Mouse (Mus musculus) E14TG2a.4 (cell line): ENCODE measurements at regions not wholly inside any gene's neighbourhood (a gene's known extent, or its start where the extent isn't known, plus 50 kb on each side); places are given as distances from the start of the nearest gene placed in this dataset.

Experiments
- H3K27me3 ChIP-seq: 2 replicates; pipeline ENCODE4 v1.6.1; 2014; ENCODE audit warnings: low read length, control low read depth; ENCODE audit not compliant: insufficient read depth
- H3K36me3 ChIP-seq: 2 replicates; pipeline ENCODE4 v1.6.1; 2014; ENCODE audit warnings: low read length, control low read depth; ENCODE audit not compliant: insufficient read depth
- H3K4me1 ChIP-seq: replicated peaks from 2 replicates; pipeline ENCODE4 v1.6.1; 2014; ENCODE audit warnings: low read depth, low read length, control low read depth
- H3K4me3 ChIP-seq: replicated peaks from 2 replicates; pipeline ENCODE4 v1.5.1; 2014; ENCODE audit warnings: mild to moderate bottlenecking, low read length
- H3K9me3 ChIP-seq: 2 replicates; pipeline ENCODE4 v1.6.1; 2014; ENCODE audit warnings: low read length, control low read depth
- CTCF ChIP-seq: conservative IDR thresholded peaks from 2 replicates; pipeline ENCODE4 v1.5.1; 2014; ENCODE audit warnings: low read length
- NANOG ChIP-seq: IDR thresholded peaks from 2 replicates; pipeline ENCODE4 v1.6.1; 2014; ENCODE audit warnings: borderline replicate concordance, low read length, mixed read lengths
- POU5F1 ChIP-seq: IDR thresholded peaks from 2 replicates; pipeline ENCODE4 v1.6.1; 2014; ENCODE audit warnings: low read length, borderline replicate concordance

DNA sequence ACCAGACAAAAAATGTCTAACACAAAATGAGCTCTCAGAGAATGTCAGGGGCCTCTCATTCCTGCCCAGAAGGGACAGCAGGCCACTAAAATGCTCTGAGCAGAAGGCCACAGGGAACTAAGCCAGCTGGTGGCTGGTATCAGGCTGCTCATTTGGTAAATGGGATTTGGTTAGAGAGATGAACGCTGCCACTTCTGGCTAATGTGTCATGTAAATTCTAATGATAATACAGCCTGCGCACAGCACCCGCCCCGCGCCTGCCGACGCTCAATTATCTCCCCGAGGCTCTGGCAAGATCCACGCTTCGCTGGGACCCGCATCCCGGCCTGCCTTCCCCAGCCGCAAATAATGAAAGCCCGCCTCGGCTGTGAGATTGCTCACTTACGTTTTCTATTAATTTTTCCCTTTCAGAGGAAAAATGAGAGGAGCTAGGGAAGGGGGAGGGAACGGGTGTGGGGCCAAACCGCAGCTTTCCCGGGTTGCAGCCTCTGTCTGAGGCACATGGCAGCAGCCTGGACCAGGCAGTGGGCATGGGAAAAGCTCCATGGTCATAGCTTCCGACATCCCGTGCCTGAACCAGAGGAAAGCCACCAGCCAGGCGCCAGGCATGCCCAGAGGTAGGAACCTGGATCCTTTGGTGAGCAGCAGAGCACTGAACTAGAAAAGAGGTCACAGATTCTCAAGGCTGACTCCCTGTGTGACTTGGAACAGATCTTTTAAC lies 92.2 kb upstream of the Csf3r start:
- Histone ChIP-seq H3K4me1 (peaks cover 75% of the 10 kb centered on the region), H3K36me3 (no peaks in the 10 kb centered on the region), H3K9me3 (no peaks in the 10 kb centered on the region), H3K4me3 (peak overlapping the region; percentile 59), H3K27me3 (peaks cover 50% of the 10 kb centered on the region)
- TF ChIP-seq POU5F1 (no peak), NANOG (no peak), CTCF (no peak)

- no peaks in the 10 kb centered on the region for H3K36me3 ChIP-seq
- peaks cover 15% of the 10 kb centered on the region for H3K27me3 ChIP-seq
- peaks cover 82% of the 10 kb centered on the region for H3K4me1 ChIP-seq
- TF ChIP-seq CTCF: no peak
- TF ChIP-seq NANOG: no peak
- no peak for TF ChIP-seq POU5F1
- no peaks in the 10 kb centered on the region for H3K9me3 ChIP-seq
- H3K4me3 ChIP-seq: 0 out of 2 replicates have a peak overlapping the region, but pooled peaks have one; percentile 14
Observed at GRCm38 (mm10) chr4:125936357-125936756, 88.0 kb upstream of the Csf3r start.

- no peak overlapping the region for H3K4me3 ChIP-seq
- H3K9me3 ChIP-seq: no peaks in the 10 kb centered on the region
- TF ChIP-seq CTCF (no peak), POU5F1 (no peak), NANOG (no peak)
- H3K27me3 ChIP-seq: no peaks in the 10 kb centered on the region
- H3K36me3 ChIP-seq: no peaks in the 10 kb centered on the region
- H3K4me1 ChIP-seq: peaks cover 81% of the 10 kb centered on the region
Observed at GRCm38 (mm10) chr4:125938186-125938585, 86.2 kb upstream of the Csf3r start.

DNA sequence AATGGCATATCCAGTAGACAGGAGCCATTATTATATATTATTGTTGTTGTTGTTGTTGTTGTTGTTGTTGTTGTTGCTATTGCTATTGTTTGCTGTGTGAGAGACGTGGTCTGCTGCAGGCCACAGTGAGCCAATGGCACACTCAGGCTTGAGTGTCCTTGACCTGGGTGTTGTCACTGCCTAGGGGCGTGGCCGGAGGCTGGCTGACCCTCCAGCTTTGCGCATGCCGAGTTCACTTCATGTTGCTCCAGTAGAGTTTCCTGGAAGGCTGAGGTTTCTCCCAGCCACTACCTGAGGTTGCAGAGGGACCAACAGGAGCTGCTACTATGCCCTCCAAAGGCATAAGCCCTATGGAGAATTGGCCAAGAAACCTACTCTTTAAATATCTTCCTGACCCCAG lies 83.1 kb upstream of the Csf3r start:
- Histone ChIP-seq H3K36me3 (no peaks in the 10 kb centered on the region), H3K4me3 (peak overlapping the region; percentile 30; the same call in 1 of the 2 replicates), H3K27me3 (no peaks in the 10 kb centered on the region), H3K9me3 (no peaks in the 10 kb centered on the region), H3K4me1 (peaks cover 78% of the 10 kb centered on the region)
- TF ChIP-seq NANOG (no peak), CTCF (no peak), POU5F1 (no peak)

DNA sequence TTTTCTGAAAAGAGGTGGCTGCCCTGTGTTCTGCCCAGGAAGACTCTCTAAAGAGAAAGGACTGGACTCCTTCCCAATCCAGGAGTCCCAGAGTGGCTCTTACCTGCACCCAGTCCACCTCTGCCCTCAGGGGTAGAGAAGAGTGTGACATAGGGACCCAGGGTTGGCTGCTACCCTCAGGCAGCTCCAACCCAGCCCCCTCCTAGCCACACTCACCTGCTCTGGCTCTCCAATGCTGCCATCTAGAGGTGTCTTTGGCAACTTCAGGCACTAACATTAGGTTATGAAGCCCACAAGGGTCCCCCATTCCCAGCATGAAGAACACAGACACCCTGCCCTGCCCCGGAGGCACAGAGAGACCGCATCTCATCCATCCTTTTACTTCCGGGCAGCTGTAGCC lies 82.4 kb upstream of the Csf3r start:
- H3K27me3 ChIP-seq: no peaks in the 10 kb centered on the region
- no peaks in the 10 kb centered on the region for H3K36me3 ChIP-seq
- peaks cover 72% of the 10 kb centered on the region for H3K4me1 ChIP-seq
- no peaks in the 10 kb centered on the region for H3K9me3 ChIP-seq
- peak; percentile 77 for TF ChIP-seq CTCF
- TF ChIP-seq POU5F1: no peak
- peak overlapping the region; percentile 30 for H3K4me3 ChIP-seq

DNA sequence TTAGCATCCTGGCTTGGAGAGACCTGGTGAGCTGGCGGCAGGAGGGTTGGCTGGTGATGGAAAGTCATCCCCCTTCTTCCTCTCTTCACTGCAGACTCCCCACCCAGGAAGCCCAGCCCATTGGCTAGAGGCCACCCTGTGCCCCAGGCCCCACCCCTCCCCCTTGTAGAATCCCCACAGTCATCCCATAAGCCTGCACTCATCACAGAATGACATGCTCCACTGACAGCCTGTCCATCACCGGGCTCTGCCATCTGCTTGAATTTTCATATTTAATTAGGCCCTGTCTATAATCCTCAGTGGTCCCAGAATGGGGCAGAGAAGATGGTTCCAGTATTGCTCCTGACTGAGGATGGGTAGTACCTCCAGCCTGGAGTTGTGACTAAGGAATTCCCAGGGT lies 79.3 kb upstream of the Csf3r start:
- Histone ChIP-seq H3K9me3 (no peaks in the 10 kb centered on the region), H3K4me3 (no peak overlapping the region), H3K27me3 (no peaks in the 10 kb centered on the region), H3K36me3 (no peaks in the 10 kb centered on the region), H3K4me1 (peaks cover 48% of the 10 kb centered on the region)
- TF ChIP-seq NANOG: no peak
- TF ChIP-seq POU5F1: no peak
- TF ChIP-seq CTCF: no peak

DNA sequence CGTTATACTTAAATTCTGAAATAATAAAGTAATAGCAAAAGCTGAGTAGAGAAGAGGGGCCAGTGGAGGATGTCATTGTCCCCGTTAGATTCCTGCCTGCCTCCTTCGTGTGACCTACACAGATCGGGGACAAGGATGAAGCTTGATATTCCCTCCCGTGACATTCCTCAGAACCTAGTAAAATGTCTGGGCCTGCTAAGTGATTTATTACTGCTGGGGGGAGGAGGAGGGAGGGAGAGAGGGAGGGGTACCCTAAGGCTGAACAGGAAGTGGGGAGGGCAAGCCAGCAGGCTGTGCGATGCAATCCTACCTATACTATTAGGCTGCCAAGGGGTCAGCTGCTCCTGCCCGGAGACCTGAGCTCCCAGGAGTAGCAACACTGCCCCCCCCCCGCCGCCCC lies 64.9 kb upstream of the Csf3r start:
- Histone ChIP-seq H3K36me3 (no peaks in the 10 kb centered on the region), H3K9me3 (no peaks in the 10 kb centered on the region), H3K4me3 (no peak overlapping the region), H3K27me3 (peaks cover 11% of the 10 kb centered on the region), H3K4me1 (peaks cover 6% of the 10 kb centered on the region)
- TF ChIP-seq NANOG (no peak), POU5F1 (no peak), CTCF (no peak)

- Histone ChIP-seq H3K4me3 (no peak overlapping the region), H3K9me3 (no peaks in the 10 kb centered on the region), H3K27me3 (peaks cover 11% of the 10 kb centered on the region), H3K4me1 (peaks cover 8% of the 10 kb centered on the region), H3K36me3 (no peaks in the 10 kb centered on the region)
- TF ChIP-seq CTCF (no peak), POU5F1 (no peak), NANOG (no peak)
Observed at GRCm38 (mm10) chr4:125960704-125961279, 63.6 kb upstream of the Csf3r start.
